Comparison of ENCODE assay signal across 16 mouse cellular contexts in the genomic region with DNA sequence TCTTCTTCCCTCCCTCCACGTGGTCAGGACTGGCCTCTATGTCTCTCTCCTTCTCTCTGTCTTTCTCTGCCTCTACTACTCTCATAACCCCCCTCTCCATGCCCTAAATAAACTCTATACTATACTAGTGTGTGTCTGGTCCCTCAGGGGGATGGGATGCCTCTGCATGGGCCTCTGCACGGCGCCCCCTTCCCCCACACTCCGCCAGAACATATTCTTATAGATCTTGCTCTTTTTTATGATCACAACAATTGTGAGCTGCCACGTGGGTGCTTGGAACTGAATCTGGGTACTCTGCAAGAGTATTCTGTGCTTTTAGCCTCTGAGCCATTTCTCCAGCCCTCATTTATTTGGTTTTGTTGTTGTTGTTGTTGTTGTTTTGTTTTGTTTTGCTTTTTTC.
"Had no signal": no experiment of that assay in that cellular context is flagged by ENCODE, and none has a peak within 500 bp of the region (broad histone marks: within the 10 kb centered on the region; RNA-seq: fewer than 3 reads in every experiment).

No protein-coding gene starts in this region.

- H3K4me2 ChIP-seq: limb, embryonic 12.5 days; limb, embryonic 15.5 days; liver, embryonic 11.5 days; midbrain, embryonic 13.5 days had no signal

- H3K27me3 ChIP-seq: limb, embryonic 12.5 days; limb, embryonic 15.5 days; midbrain, embryonic 13.5 days had no signal

- DNase-seq: layer of hippocampus, adult 9-11 months; liver, postnatal 0 days; right cerebral cortex, postnatal 25 days; spleen, adult 18-20 months had no signal

- H3K36me3 ChIP-seq: limb, embryonic 12.5 days; limb, embryonic 15.5 days; midbrain, embryonic 10.5 days; midbrain, embryonic 13.5 days had no signal

- H3K9ac ChIP-seq: limb, embryonic 12.5 days; limb, embryonic 15.5 days; liver, embryonic 14.5 days; liver, postnatal 0 days; midbrain, embryonic 13.5 days had no signal

- H3K4me1 ChIP-seq: limb, embryonic 12.5 days; limb, embryonic 15.5 days; midbrain, embryonic 13.5 days had no signal

- H3K9me3 ChIP-seq: limb, embryonic 12.5 days; limb, embryonic 15.5 days; midbrain, embryonic 10.5 days; midbrain, embryonic 13.5 days had no signal

- H3K27ac ChIP-seq: kidney, postnatal 0 days; layer of hippocampus, adult 2 months; left cerebral cortex, adult 2 months; limb, embryonic 12.5 days; limb, embryonic 15.5 days; liver, embryonic 14.5 days; midbrain, embryonic 10.5 days; midbrain, embryonic 13.5 days had no signal

- H3K4me3 ChIP-seq: layer of hippocampus, adult 2 months; left cerebral cortex, adult 2 months; limb, embryonic 12.5 days; limb, embryonic 15.5 days; megakaryocyte, embryonic 14.5 days; midbrain, embryonic 10.5 days; midbrain, embryonic 13.5 days had no signal

- ATAC-seq: intestine, postnatal 0 days; liver, postnatal 0 days; lung, postnatal 0 days; midbrain, embryonic 13.5 days had no signal
